Mouse (Mus musculus): ENCODE measurements around the gene Art1. TPM values are rescaled to one million over a fixed set of nuclear protein-coding genes. Genes with fewer than 3 reads are reported as not detected.

Gene Art1
- polyA plus RNA-seq (2012; ENCODE audit: low replicate concordance), result not detected in 2 replicates

DNA sequence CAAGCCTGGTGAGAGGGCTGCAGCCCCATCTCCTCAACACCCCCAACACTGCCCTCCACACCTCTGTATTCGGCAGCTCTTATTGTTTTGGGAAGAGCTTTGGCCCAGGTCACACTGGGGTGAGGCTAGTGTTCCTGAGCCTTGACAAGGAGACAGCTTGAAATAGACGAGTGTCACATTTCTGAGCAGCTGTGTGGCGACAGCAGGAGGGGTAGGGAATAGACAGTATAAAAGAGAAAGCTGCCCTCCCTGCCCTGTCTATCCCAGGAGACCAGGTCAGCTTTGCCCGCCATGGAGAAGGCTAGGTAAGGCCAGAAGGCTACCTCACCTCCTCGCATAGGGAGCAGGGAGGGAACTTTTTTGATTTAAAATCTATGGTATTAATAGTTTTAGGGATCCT lies at the start of gene Art1:
TSS of gene Art1 (plus strand) at position 257 of the 400 bp plus-strand sequence.

GRCm38 (mm10) chr7:102065046-102065891 lies 36.3 kb upstream of the Art1 start, which contains the start of the genes Rnf121, Xndc1 and Xntrpc:
Gene Rnf121, minus strand, starts transcription at chr7:102065469.
Gene Xndc1, plus strand, starts transcription at chr7:102065511.
Gene Xntrpc, plus strand, starts transcription at chr7:102065713.

GRCm38 (mm10) chr7:102082816-102083215 lies 18.7 kb upstream of the Art1 start, which contains the start of gene Trpc2:
Gene Trpc2, plus strand, starts transcription at chr7:102083116.

DNA sequence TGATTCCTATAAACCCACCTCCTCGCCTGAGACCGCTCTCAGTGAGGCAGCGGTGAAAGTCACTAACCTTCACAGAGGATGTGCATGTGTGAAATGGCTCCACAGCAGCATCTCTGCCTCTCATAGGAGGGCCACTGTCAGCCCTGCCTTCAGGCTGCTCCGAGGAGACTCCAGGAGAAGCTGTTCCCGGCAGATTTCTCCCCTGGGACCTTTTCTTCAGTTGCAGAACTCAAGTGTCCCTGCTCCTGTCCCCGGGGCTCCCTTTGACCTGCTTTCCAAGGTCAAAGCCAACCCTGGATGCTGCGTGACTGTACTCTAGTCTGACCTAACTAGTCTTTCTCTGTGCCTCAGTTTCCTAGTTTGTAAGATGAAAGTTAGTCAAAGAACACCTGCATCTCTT lies 7.6 kb downstream of the Art1 start, which contains the start of gene Art5:
TSS of gene Art5 (minus strand) at position 319 of the 400 bp plus-strand sequence.

GRCm38 (mm10) chr7:102116579-102117331 lies 15.2 kb downstream of the Art1 start, which contains the start of gene Chrna10:
Gene Chrna10, minus strand, starts transcription at chr7:102116828.

Other genes starting within 250 kb of the Art1 start
- not detected in 2 replicates for gene Folr2, start 244.5 kb upstream of the Art1 start, polyA plus RNA-seq (2012; ENCODE audit: low replicate concordance)
- gene Anapc15, start 238.0 kb upstream of the Art1 start, polyA plus RNA-seq (2012; ENCODE audit: low replicate concordance), result 42.3 and 54.1 TPM in 2 replicates
- 15.0 and 17.2 TPM in 2 replicates for gene Folr1, start 231.0 kb upstream of the Art1 start, polyA plus RNA-seq (2012; ENCODE audit: low replicate concordance)
- gene Lamtor1, start 195.8 kb upstream of the Art1 start, polyA plus RNA-seq (2012; ENCODE audit: low replicate concordance), result 131 and 178 TPM in 2 replicates
- not detected in 2 replicates for gene Tomt, start 195.4 kb upstream of the Art1 start, polyA plus RNA-seq (2012; ENCODE audit: low replicate concordance)
- gene Lrrc51, start 167.8 kb upstream of the Art1 start, polyA plus RNA-seq (2012; ENCODE audit: low replicate concordance), result not detected in 2 replicates
- 74.4 and 142 TPM in 2 replicates for gene Numa1, start 167.6 kb upstream of the Art1 start, polyA plus RNA-seq (2012; ENCODE audit: low replicate concordance)
- gene Il18bp, start 83.1 kb upstream of the Art1 start, polyA plus RNA-seq (2012; ENCODE audit: low replicate concordance), result 5.3 and 23.4 TPM in 2 replicates
- gene Rnf121, start 36.3 kb upstream of the Art1 start, polyA plus RNA-seq (2012; ENCODE audit: low replicate concordance), result 0.57 and 3.2 TPM in 2 replicates
- 13.5 and 17.2 TPM in 2 replicates for gene Xndc1, start 36.2 kb upstream of the Art1 start, polyA plus RNA-seq (2012; ENCODE audit: low replicate concordance)
- 0.64 TPM in 1 of 2 replicates, not detected in the other for gene Xntrpc, start 36.0 kb upstream of the Art1 start, polyA plus RNA-seq (2012; ENCODE audit: low replicate concordance)
- 0.15 and 4.1 TPM in 2 replicates for gene Trpc2, start 18.6 kb upstream of the Art1 start, polyA plus RNA-seq (2012; ENCODE audit: low replicate concordance)
- gene Art5, start 7.7 kb downstream of the Art1 start, polyA plus RNA-seq (2012; ENCODE audit: low replicate concordance), result not detected in 2 replicates
- not detected in 2 replicates for gene Chrna10, start 15.1 kb downstream of the Art1 start, polyA plus RNA-seq (2012; ENCODE audit: low replicate concordance)
- 2.6 and 5.6 TPM in 2 replicates for gene Nup98, start 108.4 kb downstream of the Art1 start, polyA plus RNA-seq (2012; ENCODE audit: low replicate concordance)
- 11.2 and 17.2 TPM in 2 replicates for gene Pgap2, start 108.5 kb downstream of the Art1 start, polyA plus RNA-seq (2012; ENCODE audit: low replicate concordance)
- 60.1 and 267 TPM in 2 replicates for gene Rhog, start 154.3 kb downstream of the Art1 start, polyA plus RNA-seq (2012; ENCODE audit: low replicate concordance)
- gene Stim1, start 166.1 kb downstream of the Art1 start, polyA plus RNA-seq (2012; ENCODE audit: low replicate concordance), result 40.4 and 40.7 TPM in 2 replicates